Mouse (Mus musculus): Measurements from ENCODE around the gene Rc3h1. TPM values are rescaled to one million over a fixed set of nuclear protein-coding genes. Genes with fewer than 3 reads are reported as not detected.
"Not testable (repeated sequence)": the region's sequence is repeated elsewhere in the genome, so short reads cannot be mapped to it uniquely, and the experiment has no call there.

Gene Rc3h1
- total RNA-seq, 2 experiments from 2014 or later: 42.2 to 44.3 TPM

- peak in 1 of 2 experiments; percentile 38 for DNase-seq (ENCODE audit: low spot score in 2 of 2)
These were observed 29.3 kb downstream of the Rc3h1 start for GRCm38 (mm10) chr1:160935551-160935950.

- DNase-seq (ENCODE audit: low spot score in 2 of 2): no peak
These were observed 57.0 kb downstream of the Rc3h1 start for GRCm38 (mm10) chr1:160963199-160963598.

GRCm38 (mm10) chr1:160967268-160967667, 61.0 kb downstream of the Rc3h1 start:
- DNase-seq (ENCODE audit: low spot score in 2 of 2): peak in 1 of 2 experiments; percentile 80

- no peak for DNase-seq (ENCODE audit: low spot score in 2 of 2)
These were observed 62.4 kb downstream of the Rc3h1 start for GRCm38 (mm10) chr1:160968643-160969042.

GRCm38 (mm10) chr1:160978071-160978735, 72.0 kb downstream of the Rc3h1 start, which contains the start of gene Serpinc1:
Gene Serpinc1, plus strand, starts transcription at chr1:160978585.
- no peak for DNase-seq (ENCODE audit: low spot score in 2 of 2)

GRCm38 (mm10) chr1:160980021-160980420, 73.8 kb downstream of the Rc3h1 start:
- DNase-seq (ENCODE audit: low spot score in 2 of 2): no peak

- no peak for DNase-seq (ENCODE audit: low spot score in 2 of 2)
These were observed 74.5 kb downstream of the Rc3h1 start for GRCm38 (mm10) chr1:160980537-160981234.

GRCm38 (mm10) chr1:160981337-160981736, 75.1 kb downstream of the Rc3h1 start:
- DNase-seq (ENCODE audit: low spot score in 2 of 2): no peak

- DNase-seq (ENCODE audit: low spot score in 2 of 2): no peak
These were observed 76.7 kb downstream of the Rc3h1 start for GRCm38 (mm10) chr1:160982887-160983286.

GRCm38 (mm10) chr1:160984731-160985130, 78.5 kb downstream of the Rc3h1 start:
- not testable (repeated sequence) for DNase-seq (ENCODE audit: low spot score in 2 of 2)

GRCm38 (mm10) chr1:160985477-160985876, 79.3 kb downstream of the Rc3h1 start:
- DNase-seq (ENCODE audit: low spot score in 2 of 2): no peak

- no peak for DNase-seq (ENCODE audit: low spot score in 2 of 2)
These were observed 80.8 kb downstream of the Rc3h1 start for GRCm38 (mm10) chr1:160986881-160987635.

GRCm38 (mm10) chr1:160989395-160989794, 83.2 kb downstream of the Rc3h1 start:
- no peak for DNase-seq (ENCODE audit: low spot score in 2 of 2)

GRCm38 (mm10) chr1:160993851-160994250, 87.6 kb downstream of the Rc3h1 start:
- DNase-seq (ENCODE audit: low spot score in 2 of 2): no peak

GRCm38 (mm10) chr1:161004942-161005341, 98.7 kb downstream of the Rc3h1 start:
- DNase-seq (ENCODE audit: low spot score in 2 of 2): no peak

GRCm38 (mm10) chr1:161005526-161005925, 99.3 kb downstream of the Rc3h1 start:
- no peak for DNase-seq (ENCODE audit: low spot score in 2 of 2)

GRCm38 (mm10) chr1:161006471-161006870, 100.3 kb downstream of the Rc3h1 start:
- DNase-seq (ENCODE audit: low spot score in 2 of 2): no peak

- DNase-seq (ENCODE audit: low spot score in 2 of 2): no peak
These were observed 101.8 kb downstream of the Rc3h1 start for GRCm38 (mm10) chr1:161008038-161008437.

GRCm38 (mm10) chr1:161010436-161010835, 104.2 kb downstream of the Rc3h1 start:
- no peak for DNase-seq (ENCODE audit: low spot score in 2 of 2)

- no peak for DNase-seq (ENCODE audit: low spot score in 2 of 2)
These were observed 110.2 kb downstream of the Rc3h1 start for GRCm38 (mm10) chr1:161016378-161016777.

- no peak for DNase-seq (ENCODE audit: low spot score in 2 of 2)
These were observed 113.8 kb downstream of the Rc3h1 start for GRCm38 (mm10) chr1:161020051-161020450.
